Mouse (Mus musculus) intestine, embryonic 14.5 days (tissue): Measurements from ENCODE around the gene Cdh1. TPM values are rescaled to one million over a fixed set of nuclear protein-coding genes. Genes with fewer than 3 reads are reported as not detected.
"Not testable (repeated sequence)": the region's sequence is repeated elsewhere in the genome, so short reads cannot be mapped to it uniquely, and the experiment has no call there.

Experiments
- ATAC-seq: fragments of 200-750 bp; cut with Nextera tagmentation; replicated peaks from 2 replicates; pipeline ENCODE4 v1.8.0; 2017; ENCODE audit warnings: low read depth, moderate number of reproducible peaks, moderate TSS enrichment, moderate library complexity; ENCODE audit not compliant: low FRiP score, low TSS enrichment
- DNase-seq: peaks from one replicate; pipeline ENCODE4 v3.0.0-alpha.2; 2018; ENCODE audit warnings: low spot score
- H3K27ac ChIP-seq: fragments of 300-500 bp; sonication (generic); 2 replicates; pipeline ENCODE4 v1.5.1; 2014; ENCODE audit warnings: low read depth, mild to moderate bottlenecking, control low read depth
- H3K27me3 ChIP-seq: fragments of 300-500 bp; sonication (generic); replicated peaks from 2 replicates; pipeline ENCODE4 v1.6.1; 2014; ENCODE audit warnings: low read length, control low read depth; ENCODE audit not compliant: control insufficient read depth, insufficient read depth
- H3K36me3 ChIP-seq: fragments of 300-500 bp; sonication (generic); 2 replicates; pipeline ENCODE4 v1.6.1; 2014; ENCODE audit warnings: low read length, control low read depth; ENCODE audit not compliant: control insufficient read depth, insufficient read depth
- H3K4me1 ChIP-seq: fragments of 300-500 bp; sonication (generic); replicated peaks from 2 replicates; pipeline ENCODE4 v1.6.1; 2014; ENCODE audit warnings: low read length, control low read depth, mixed read lengths; ENCODE audit not compliant: control insufficient read depth, insufficient read depth
- H3K4me2 ChIP-seq: fragments of 300-500 bp; sonication (generic); 2 replicates; pipeline ENCODE4 v1.6.1; 2014; ENCODE audit warnings: low read length
- H3K4me3 ChIP-seq: fragments of 300-500 bp; sonication (generic); 2 replicates; pipeline ENCODE4 v1.5.1; 2014; ENCODE audit warnings: low read depth, low read length, control low read depth, mixed read lengths
- H3K9ac ChIP-seq: fragments of 300-500 bp; sonication (generic); 2 replicates; pipeline ENCODE4 v1.6.1; 2014; ENCODE audit warnings: mild to moderate bottlenecking, low read length
- H3K9me3 ChIP-seq: fragments of 300-500 bp; sonication (generic); 2 replicates; pipeline ENCODE4 v1.6.1; 2016; ENCODE audit warnings: low read length, control low read depth; ENCODE audit not compliant: control insufficient read depth
- WGBS: fragments of 180-500 bp; shearing (Covaris S2); extraction: QIAGEN DNeasy Blood & Tissue Kit; methylation state at CpG from one replicate; pipeline ENCODE4 v1.1.7; 2014; 5-methylcytosine and 5-hydroxymethylcytosine counted together
- polyA plus RNA-seq: library from polyadenylated mRNA; unstranded; fragments of >200 nt; fragmentation: Nextera tagmentation; extraction: Ambion mirVana; gene quantifications from 2 replicates; pipeline ENCODE4 v1.2.1, GENCODE M21; 2014

Cdh1 gene
- polyA plus RNA-seq, 1 experiment from 2014 or later, result 152 TPM

- 57% methylated on average over 7 of the region's 7 CpGs for WGBS
- no peak overlapping the region for H3K27ac ChIP-seq
- H3K36me3 ChIP-seq, result no peaks in the 10 kb centered on the region
- ATAC-seq, result no peak
- H3K4me3 ChIP-seq, result peak overlapping the region; percentile 0; the same call in 1 of the 2 replicates
- no peak for DNase-seq
- no peak overlapping the region for H3K9ac ChIP-seq
- H3K27me3 ChIP-seq, result peaks cover 46% of the 10 kb centered on the region
- H3K4me2 ChIP-seq, result peak overlapping the region; percentile 67
- no peaks in the 10 kb centered on the region for H3K9me3 ChIP-seq
- H3K4me1 ChIP-seq, result peaks cover 6% of the 10 kb centered on the region; the same call in 1 of the 2 replicates
Observed at GRCm38 (mm10) chr8:106605657-106606056, 2.5 kb downstream of the Cdh1 start.

GRCm38 (mm10) chr8:106606121-106606520 is 3.0 kb downstream of the Cdh1 start:
- no peak overlapping the region for H3K9ac ChIP-seq
- WGBS, result 38% methylated on average over 4 of the region's 4 CpGs
- peaks cover 6% of the 10 kb centered on the region; the same call in 1 of the 2 replicates for H3K4me1 ChIP-seq
- H3K27ac ChIP-seq, result no peak overlapping the region
- DNase-seq, result no peak
- no peaks in the 10 kb centered on the region for H3K9me3 ChIP-seq
- H3K4me3 ChIP-seq, result no peak overlapping the region
- peaks cover 46% of the 10 kb centered on the region for H3K27me3 ChIP-seq
- no peak for ATAC-seq
- peak overlapping the region; percentile 67; the same call in 1 of the 2 replicates for H3K4me2 ChIP-seq
- H3K36me3 ChIP-seq, result no peaks in the 10 kb centered on the region

GRCm38 (mm10) chr8:106606601-106607145 is 3.5 kb downstream of the Cdh1 start:
- WGBS, result 29% methylated on average over 15 of the region's 15 CpGs
- Histone ChIP-seq H3K27me3 (peaks cover 45% of the 10 kb centered on the region), H3K36me3 (no peaks in the 10 kb centered on the region), H3K4me3 (no peak overlapping the region), H3K9ac (no peak overlapping the region), H3K9me3 (no peaks in the 10 kb centered on the region), H3K4me1 (peaks cover 6% of the 10 kb centered on the region; the same call in 1 of the 2 replicates), H3K27ac (no peak overlapping the region), H3K4me2 (no peak overlapping the region)
- ATAC-seq, result no peak
- no peak for DNase-seq

- WGBS, result 81% methylated on average over 4 of the region's 4 CpGs
- H3K4me2 ChIP-seq, DNase-seq, H3K4me1 ChIP-seq, ATAC-seq, H3K4me3 ChIP-seq, H3K9me3 ChIP-seq, H3K9ac ChIP-seq, H3K27ac ChIP-seq, H3K36me3 ChIP-seq: not testable (repeated sequence)
- peaks cover 34% of the 10 kb centered on the region for H3K27me3 ChIP-seq
Observed at GRCm38 (mm10) chr8:106607783-106608182, 4.6 kb downstream of the Cdh1 start.

GRCm38 (mm10) chr8:106608425-106608824 is 5.3 kb downstream of the Cdh1 start:
- 32% methylated on average over 3 of the region's 3 CpGs for WGBS
- H3K9me3 ChIP-seq, result no peaks in the 10 kb centered on the region
- ATAC-seq (no peak), DNase-seq (no peak)
- no peak overlapping the region for H3K27ac ChIP-seq
- no peak overlapping the region for H3K4me3 ChIP-seq
- H3K9ac ChIP-seq, result no peak overlapping the region
- H3K27me3 ChIP-seq, result peaks cover 28% of the 10 kb centered on the region
- no peaks in the 10 kb centered on the region; the same call in 1 of the 2 replicates for H3K4me1 ChIP-seq
- no peaks in the 10 kb centered on the region for H3K36me3 ChIP-seq
- H3K4me2 ChIP-seq, result no peak overlapping the region

GRCm38 (mm10) chr8:106609076-106609903 is 6.1 kb downstream of the Cdh1 start:
- Histone ChIP-seq H3K27ac (no peak overlapping the region; the same call in 1 of the 2 replicates), H3K4me3 (no peak overlapping the region), H3K4me2 (no peak overlapping the region), H3K36me3 (no peaks in the 10 kb centered on the region), H3K9me3 (no peaks in the 10 kb centered on the region), H3K9ac (no peak overlapping the region), H3K27me3 (peaks cover 19% of the 10 kb centered on the region), H3K4me1 (no peaks in the 10 kb centered on the region)
- DNase-seq (no peak), ATAC-seq (no peak; the same call in 1 of the 2 replicates)
- WGBS, result 47% methylated on average over 7 of the region's 7 CpGs

- peak overlapping the region; percentile 57 for H3K27ac ChIP-seq
- no peak overlapping the region for H3K9ac ChIP-seq
- H3K27me3 ChIP-seq, result peaks cover 1% of the 10 kb centered on the region
- no peak overlapping the region for H3K4me3 ChIP-seq
- H3K4me2 ChIP-seq, result no peak overlapping the region
- ATAC-seq (no peak; the same call in 1 of the 2 replicates), DNase-seq (no peak)
- H3K36me3 ChIP-seq, result no peaks in the 10 kb centered on the region
- 58% methylated on average over 9 of the region's 9 CpGs for WGBS
- no peaks in the 10 kb centered on the region for H3K4me1 ChIP-seq
- no peaks in the 10 kb centered on the region for H3K9me3 ChIP-seq
Observed at GRCm38 (mm10) chr8:106610958-106611640, 7.9 kb downstream of the Cdh1 start.

- DNase-seq (no peak), ATAC-seq (no peak)
- 48% methylated on average over 3 of the region's 3 CpGs for WGBS
- Histone ChIP-seq H3K36me3 (no peaks in the 10 kb centered on the region), H3K9me3 (no peaks in the 10 kb centered on the region), H3K4me1 (no peaks in the 10 kb centered on the region), H3K4me2 (no peak overlapping the region), H3K4me3 (no peak overlapping the region), H3K27me3 (no peaks in the 10 kb centered on the region), H3K9ac (no peak overlapping the region), H3K27ac (peak overlapping the region; percentile 57)
Observed at GRCm38 (mm10) chr8:106612047-106612446, 8.9 kb downstream of the Cdh1 start.
